Mouse (Mus musculus): ENCODE results near the gene Bad.

Bad gene

DNA sequence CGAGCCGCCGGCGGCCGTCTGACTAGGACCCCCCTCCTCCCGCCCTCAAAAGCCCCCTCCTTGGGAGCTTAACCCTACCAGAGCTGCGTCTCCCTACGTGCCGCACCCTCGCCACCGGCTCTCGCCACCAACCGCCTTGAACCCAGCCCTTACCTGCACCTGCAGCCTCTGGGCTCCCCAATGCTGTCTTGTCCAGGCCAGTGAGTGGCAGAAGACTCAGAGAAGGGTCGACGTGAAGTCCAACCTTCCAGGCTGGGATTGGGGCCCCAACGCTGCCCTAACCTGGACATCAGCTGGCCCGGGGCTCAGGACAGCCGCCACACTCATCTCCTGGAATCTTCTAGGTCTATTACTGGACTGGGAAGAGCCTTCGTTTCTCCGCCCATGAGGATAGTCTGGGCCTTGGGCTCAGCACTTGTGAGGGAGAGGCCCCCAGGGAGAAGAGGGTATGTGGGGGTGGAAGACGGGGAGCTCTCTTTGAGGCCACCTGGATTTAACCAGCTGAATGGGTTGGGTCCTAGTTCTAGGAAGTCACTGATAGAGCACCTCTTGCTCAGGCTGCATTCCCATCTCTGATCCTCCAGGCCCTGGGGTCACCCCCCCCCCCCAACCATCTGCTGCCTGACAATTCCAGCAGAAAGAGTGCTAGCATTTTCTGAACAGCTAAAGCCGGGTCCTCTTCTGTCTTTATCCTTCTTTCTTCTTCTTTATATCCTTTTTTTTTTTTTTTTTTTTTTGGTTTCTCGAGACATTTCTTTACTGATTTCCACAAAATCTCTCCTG, 7.3 kb upstream of the Bad start, which contains the start of gene Kcnk4:
Gene Kcnk4 (minus strand): TSS at position 321 of the 783 bp plus-strand sequence.
- DNase-seq (ENCODE audit: low spot score) = no peak

DNA sequence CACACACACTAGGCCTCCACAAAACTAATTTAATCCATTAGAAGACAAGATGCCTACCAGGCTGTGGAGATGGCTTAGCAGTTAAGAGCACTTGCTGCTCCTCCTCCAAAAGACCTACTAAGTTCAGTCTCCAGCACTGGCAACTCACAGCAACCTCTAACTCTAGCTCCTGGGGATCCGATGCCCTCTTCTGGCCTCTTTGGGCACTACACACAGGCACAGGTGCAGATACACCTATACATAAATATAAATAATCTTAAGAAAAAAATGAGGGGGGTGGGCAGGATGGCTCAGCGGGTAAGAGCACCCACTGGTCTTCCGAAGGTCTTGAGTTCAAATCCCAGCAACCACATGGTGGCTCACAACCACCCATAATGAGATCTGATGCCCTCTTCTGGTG, 5.4 kb upstream of the Bad start:
- DNase-seq (ENCODE audit: low spot score) = no peak

DNA sequence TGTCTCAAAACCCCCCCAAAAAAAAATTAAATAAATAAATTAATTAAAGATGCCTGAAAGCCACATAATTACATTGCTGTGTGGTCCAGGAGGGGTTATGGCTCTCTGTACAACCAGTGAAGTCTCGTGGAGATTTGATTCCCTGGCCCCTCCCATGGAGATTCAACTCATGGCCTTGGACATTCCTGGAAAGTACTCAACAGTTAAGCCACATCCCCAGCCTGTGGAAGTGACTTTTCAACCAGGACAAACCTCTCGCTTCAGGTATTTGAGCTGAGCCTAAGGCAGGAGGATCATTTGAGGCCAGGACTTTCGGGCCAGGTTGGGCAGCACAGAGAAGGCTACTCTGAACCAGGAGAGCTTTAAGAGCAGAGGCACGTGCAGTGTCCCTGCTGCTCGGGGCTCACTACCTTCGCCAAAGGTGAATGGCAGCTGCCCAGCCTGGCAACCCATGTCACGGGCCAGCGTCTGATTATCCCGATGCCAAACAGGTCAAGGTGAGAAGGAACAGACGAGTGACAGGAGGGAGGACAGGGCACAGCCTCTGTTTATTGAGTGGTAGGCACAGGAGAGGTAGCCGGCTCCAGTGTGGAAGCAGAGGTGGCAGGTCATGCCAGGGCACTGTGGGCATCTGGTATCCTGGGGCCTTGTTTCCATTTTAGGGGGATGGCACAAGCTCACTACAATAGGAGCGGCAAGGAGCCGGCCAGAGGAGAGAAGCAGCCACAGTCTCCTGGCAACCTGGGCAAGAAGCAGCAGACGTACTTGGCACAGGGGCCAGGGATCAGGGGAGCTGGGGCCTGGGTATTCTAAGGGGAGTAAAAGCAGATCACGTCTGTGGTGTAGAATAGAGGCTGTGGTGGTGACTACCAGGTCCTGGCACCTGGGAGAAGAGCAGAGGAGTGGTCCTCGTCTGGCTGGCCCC, 3.9 kb upstream of the Bad start:
- DNase-seq (ENCODE audit: low spot score) = no peak

DNA sequence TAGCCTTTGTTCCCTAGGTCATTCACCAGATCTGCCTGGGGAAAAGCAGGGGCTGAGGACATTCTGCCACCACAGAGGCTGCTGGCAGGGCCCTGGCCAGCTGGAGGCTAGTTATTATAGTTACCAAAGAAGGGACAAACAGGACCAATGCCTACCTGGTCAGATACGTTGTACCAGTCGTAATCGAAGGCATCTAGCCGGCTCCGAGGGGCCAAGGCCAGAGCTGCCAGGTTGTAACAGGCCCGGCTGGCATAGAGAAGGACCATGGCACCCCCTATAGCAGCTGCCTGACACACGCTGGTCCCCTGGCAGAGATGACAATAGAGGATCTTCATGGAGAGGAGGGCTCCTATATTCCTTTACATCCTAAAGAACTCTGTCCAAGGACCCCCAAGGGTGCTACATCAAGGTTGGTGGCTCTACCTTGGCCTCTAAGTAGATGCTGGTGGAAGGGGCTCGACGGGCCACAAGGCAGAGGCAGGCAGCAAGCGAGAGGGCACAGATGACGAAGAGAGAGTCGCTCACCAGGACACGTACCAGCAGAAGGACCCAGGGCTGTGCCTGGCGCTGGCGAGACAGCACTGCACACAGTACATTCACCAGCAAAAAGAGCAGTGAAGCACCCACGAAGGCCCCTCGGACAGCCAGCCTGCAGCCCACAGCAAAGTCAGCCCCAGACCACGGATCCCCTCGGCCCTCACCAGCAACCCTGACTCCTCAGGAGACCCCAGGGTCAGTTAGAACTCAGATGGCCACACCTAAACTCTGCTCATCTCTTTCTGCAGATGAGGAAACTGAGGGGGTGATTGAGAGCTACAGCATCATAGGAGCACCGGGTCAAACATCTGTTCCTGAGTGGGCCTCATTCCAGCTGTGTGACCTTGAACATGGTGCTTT, 2.3 kb upstream of the Bad start:
- no peak for DNase-seq (ENCODE audit: low spot score)

DNA sequence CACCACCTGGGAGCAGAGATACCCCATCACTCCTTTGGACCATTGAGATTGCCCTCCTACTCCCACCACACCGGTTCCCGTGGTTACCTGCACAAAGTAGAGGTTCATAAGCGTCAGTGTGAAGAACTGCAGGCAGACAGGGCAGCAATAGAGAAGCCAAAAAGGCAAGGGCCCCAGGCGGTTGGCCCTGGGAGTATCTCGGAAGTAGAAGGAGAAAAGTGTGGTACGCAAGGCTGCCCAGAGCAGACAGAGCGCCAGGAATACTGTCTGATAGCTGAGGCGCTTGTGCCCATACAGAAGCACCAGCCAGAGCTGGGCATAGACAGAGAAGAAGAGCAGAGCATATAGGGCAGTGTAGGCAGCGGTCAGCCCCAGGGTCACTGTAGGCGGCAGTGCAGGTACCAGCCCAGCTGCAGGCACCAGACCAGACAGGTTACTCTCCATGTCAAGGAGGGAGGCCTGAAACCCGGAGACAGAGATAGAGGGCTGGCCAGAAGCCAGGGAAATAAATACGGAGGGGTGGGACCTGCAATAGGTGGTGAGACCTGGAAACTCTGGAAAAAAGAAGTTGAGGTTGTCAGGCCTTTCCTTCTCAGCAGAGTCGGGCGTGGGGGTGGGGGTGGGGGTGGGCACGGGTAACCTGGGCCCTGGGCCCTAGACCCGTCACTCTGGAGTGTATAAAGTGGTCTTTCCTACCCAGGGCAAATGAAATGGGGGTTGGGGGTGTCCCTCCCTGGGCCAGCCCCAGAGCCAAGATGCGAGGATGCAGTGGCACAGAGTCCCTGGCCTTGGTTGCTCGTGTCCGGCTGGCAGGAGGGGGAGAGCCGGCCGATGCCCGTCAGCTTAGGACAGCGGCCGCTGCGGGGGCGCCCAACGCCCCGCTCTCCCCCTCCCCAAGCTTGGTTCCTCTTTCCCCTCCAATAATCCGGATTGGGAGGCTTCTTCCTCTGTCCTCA, 987 bp upstream of the Bad start:
- no peak for DNase-seq (ENCODE audit: low spot score)

DNA sequence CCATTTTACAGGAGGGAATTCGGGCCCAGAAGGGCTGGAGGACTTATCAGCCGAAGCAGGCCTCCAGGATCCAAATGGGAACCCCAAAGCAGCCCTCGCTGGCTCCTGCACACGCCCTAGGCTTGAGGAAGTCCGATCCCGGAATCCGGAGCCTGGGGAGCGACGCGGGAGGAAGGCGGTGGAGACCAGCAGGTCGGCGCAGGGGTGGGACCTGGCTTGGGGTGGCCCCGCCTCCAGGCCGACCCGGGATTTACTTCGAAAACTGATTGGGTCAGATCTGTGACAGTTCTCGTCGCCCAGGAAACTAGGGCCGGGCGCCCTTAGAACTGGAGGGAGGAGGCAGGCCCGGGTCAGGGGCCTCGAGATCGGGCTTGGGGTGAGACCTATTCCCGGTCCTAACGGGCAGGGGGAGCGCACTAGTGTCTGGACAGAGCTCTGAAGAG, 609 bp downstream of the Bad start, which contains the start of gene Gpr137:
Gene Gpr137 (minus strand): TSS at position 232 of the 443 bp plus-strand sequence.
- DNase-seq (ENCODE audit: low spot score) = peak; percentile 92

DNA sequence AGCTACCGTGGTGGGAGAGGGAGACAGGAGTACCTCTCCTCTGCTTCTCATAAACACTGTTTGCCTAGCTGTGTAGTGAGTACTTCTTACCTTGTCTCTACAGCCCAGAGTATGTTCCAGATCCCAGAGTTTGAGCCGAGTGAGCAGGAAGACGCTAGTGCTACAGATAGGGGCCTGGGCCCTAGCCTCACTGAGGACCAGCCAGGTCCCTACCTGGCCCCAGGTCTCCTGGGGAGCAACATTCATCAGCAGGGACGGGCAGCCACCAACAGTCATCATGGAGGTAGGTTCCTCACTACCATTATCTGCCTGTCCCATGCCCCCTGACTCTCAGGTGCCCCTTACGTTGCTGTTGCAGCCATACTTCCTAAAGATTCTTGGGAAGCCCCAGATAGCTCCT, 1.1 kb downstream of the Bad start:
- DNase-seq (ENCODE audit: low spot score) = no peak

DNA sequence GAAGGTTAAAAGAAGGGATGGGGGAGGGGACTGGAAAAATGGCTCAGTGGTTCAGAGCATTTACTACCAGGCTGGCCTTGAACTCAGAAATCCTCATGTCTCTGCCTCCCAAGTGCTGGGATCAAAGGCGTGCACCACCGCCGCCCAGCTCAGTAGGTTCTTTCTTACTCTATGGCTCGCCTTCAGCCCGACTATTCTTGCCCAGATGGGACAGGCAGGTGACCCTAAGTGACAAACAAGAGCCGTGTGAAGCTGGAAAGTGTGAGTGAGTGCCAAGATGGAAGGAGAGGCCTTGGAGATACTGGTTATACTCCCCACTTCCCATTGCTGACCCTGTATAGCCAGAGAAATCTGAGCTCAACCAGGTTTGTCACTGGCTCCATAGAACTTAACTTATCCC, 2.0 kb downstream of the Bad start:
- DNase-seq (ENCODE audit: low spot score) = no peak

DNA sequence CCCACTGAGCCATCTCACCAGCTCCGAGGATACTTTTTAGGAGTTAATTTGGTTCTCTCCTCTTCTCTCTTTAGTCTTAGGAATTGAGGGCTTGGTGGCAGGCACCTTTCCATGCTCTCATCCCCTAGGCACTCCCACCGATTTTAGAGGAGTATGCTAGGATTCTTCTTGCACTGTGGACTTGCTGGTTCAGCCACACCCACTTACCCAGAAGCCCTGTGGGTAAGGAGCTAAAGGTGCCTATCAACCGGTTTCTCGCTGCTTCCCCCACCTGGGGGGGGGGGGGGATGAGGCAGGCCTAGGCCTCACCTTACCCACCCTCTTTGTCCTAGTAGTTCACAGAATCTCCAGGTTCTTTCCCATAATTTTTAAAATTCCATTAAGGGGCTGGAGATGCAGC, 6.1 kb downstream of the Bad start:
- no peak for DNase-seq (ENCODE audit: low spot score)

DNA sequence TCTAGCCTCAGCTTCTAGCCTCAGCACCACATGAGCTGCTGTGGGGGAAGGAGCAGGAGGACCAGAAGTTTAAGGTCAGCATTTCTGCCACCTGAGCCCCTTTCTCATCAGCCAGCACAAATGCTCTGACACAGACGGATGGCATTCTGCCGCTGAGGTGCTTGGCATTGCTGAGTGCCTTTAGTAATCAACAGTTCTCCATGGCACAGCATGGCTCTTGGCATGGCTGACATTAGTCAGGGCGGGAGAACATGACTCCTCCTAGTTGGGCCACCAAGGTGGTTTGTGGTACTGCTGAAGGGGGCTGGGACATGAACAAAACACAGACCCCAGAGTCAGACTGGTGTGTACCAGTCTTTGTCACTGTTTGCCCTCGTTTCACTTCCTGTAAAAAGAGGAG, 6.5 kb downstream of the Bad start:
- DNase-seq (ENCODE audit: low spot score) = no peak

DNA sequence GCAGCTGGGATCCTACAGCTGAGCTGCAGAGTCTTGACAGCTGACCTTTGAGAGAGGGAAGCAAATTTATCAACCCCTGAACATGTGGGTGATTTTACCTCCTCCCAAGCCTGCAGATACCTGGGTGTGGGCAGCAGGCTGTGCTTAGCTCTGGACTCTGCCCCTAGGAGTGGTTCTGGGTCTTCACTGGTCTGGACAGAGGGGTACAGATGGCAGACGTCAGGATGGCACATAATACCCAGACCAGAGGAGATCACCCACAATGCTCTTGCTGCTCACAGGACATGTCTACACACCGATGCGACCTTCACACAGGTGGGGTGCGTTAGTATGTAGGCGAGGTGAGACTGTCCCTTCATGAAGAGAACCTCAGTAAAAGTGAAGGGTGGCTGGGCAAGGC, 7.9 kb downstream of the Bad start:
- no peak for DNase-seq (ENCODE audit: low spot score)

DNA sequence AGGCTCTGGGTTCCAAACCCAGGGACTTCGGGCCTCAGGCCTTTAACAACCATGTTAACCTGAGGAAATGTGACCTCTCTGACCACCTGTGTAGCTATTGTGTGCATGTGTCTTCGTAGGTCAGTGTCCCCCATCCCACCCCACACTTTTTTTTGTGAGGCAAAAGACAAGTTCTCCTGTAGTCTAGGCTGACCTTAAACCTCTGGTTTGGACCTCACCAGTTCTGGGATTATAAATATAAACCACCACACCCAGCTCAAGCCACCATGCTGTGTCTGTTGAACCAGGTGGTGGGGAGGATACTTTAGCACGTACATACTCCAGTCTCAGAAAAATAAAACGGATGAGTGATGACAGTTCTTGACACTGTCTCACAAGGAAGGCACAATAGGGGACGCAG, 8.3 kb downstream of the Bad start:
- DNase-seq (ENCODE audit: low spot score) = no peak

DNA sequence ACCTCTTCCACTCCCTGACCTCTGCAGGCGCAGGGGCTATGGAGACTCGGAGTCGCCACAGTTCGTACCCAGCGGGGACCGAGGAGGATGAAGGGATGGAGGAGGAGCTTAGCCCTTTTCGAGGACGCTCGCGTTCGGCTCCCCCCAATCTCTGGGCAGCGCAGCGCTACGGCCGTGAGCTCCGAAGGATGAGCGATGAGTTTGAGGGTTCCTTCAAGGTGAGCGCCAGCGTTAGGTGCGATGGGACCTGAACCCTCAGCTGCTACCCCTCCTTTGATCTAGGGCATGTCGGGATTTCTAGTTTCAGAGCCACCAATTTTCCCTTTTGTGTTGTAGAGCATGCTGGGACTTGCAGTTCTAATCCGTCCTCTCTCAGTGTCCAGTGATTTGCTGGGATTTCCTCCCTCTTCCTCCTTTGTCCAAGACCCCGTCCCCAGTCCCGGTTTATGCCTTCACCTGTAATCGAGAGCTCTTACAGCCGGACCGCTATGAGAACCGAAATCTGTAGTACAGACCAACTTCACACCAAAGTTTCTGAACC, 9.0 kb downstream of the Bad start:
- DNase-seq (ENCODE audit: low spot score) = no peak

DNA sequence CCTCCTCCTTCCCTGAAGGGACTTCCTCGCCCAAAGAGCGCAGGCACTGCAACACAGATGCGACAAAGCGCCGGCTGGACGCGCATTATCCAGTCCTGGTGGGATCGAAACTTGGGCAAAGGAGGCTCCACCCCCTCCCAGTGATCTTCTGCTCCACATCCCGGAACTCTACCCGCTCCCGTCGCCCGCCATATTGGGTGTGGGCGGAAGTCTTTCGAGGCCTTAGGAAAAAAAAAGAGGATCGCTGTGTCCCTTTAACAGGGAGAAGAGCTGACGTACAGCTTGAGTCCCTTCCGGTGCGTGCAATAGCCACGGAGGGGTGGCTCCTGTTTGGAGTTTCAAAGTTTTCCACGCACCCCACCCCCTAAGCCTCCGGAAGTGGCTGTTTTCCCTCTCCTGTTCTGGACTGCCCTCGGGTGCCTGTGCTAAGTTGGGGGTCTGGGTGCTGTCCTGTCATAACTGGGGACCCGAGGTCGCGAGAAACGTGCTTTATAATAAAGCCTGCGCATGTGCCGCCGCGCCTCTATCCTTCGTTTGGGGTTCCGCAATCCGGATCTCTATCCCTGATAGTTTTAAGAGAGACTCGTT, 9.8 kb downstream of the Bad start:
- DNase-seq (ENCODE audit: low spot score) = peak; percentile 89

DNA sequence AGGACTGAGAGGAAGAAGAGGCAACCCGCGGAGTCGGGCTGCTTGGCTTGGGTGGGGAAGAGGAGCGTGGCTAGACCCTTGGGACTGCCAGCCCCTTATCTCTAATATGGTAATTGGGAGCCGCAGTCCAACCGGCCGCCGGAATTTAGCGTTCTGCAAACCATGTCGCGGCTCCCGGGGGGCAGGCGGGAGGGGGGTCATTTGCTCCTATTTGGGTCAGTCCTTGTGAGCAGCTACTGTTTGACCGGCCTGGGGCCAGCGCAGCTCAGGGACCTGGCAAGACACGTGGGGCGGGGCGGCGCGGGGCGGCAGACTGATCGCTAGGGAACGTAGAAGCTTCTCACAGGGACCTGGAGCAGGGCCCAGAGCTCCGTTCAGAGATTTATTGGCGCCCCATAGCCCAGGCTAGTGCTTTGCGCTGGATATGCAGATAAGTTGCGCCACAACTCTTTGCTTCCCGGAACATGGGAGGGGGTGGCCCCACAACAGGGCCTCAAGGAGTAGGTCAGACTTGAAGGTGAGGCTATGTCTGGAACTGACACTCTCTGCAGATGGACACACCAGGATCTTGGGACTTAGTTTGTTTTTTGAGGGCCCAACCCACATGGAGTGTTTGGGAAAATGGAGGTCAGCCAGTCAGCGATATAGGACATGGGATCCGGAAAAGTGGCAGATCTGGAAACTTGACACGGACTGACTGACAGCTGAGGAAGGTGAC, 10.5 kb downstream of the Bad start:
- no peak for DNase-seq (ENCODE audit: low spot score)

DNA sequence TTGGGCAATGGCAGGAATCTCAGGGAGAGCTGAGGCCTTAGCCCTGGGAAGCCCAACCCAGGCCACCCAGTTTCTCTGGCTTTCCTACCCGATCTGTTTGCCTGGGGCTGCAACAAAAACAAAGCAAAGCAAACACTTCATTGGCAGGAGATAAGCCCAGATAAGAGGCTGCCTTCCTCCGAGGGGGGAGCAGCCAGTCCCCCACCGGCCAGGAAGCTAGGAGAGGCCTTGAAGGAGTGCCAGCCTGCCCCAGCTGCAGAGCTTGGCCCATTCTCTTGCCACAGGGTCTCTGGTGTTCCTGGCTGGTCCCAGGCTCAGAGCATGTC, 11.0 kb downstream of the Bad start:
- DNase-seq (ENCODE audit: low spot score) = no peak

DNA sequence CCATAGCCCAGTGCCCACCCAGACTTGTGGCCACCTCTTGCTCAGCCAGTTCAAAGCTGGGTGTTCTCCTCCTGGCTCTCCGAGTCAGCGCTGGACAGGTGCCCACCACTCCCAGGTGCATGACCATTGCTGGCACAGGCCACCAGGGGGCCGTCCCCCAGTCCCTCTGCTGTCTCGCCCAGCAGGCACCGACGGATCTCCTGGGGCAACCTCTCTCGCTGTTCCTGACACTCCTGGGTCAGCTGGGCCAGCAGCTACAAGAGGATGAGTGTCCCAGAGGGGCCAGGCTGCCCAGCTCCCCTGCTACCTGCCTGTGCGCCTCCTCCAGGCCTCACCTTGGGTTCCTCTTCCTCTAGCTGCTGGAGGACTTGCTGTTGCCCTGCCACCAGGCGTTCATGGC, 12.4 kb downstream of the Bad start:
- no peak for DNase-seq (ENCODE audit: low spot score)

DNA sequence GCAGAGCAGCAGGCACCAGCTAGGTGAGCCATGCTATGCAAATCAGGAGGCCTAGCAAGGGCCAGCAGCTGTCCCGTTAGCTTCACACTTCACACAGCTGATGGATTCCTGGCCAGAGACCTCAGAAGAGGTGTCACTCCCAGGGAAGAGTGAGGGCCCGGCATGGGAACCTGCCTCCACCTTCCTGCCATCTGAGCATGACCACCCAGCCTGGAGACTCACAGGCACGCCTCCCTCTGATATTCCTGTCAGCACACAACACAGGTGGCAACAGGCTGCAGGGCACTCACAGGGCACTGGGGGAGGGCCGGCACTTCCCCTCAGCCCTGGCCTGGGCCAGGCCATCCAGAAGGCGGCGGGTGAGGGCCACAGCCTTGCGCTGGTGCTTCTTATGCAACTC, 13.8 kb downstream of the Bad start:
- DNase-seq (ENCODE audit: low spot score) = no peak

DNA sequence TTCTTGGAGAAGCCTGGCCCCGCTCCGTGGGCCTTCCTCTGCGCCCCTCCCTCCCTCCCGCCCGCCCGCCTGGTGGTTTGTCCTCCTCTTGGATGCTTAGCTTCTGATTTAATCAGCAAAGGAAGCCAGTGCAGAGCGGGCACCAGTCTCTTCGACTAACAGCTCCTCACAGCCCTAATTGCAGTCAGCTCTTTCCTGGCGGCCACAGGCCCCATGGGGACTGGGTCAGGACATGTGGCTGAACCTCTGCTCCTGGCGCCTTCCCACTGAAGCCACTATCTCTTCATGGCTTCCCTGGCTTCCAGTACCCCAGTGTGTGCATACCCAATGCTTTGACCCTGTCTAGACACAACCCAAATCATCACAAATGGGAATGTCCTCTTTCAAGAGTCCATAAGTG, 14.8 kb downstream of the Bad start:
- no peak for DNase-seq (ENCODE audit: low spot score)
